Mouse (Mus musculus) spleen, adult 2 months (tissue): Measurements from ENCODE around the gene Ddc. TPM values are rescaled to one million over a fixed set of nuclear protein-coding genes. Genes with fewer than 3 reads are reported as not detected.

Experiments used
- DNase-seq, 2 experiments: peaks; one replicate each; pipeline versions ENCODE4 v3.0.0 to v3.0.0-alpha.2; 2012 to 2021; ENCODE audit warnings: low spot score in 2 of 2, low read depth in 1 of 2
- H3K27ac ChIP-seq: fragments of 200-500 bp; 2 replicates; pipeline ENCODE4 v1.5.1; 2012; ENCODE audit warnings: low read length, inconsistent platforms; ENCODE audit not compliant: insufficient read depth
- H3K27me3 ChIP-seq: fragments of 200-500 bp; 2 replicates; pipeline ENCODE4 v1.6.1; 2012; ENCODE audit warnings: mild to moderate bottlenecking, moderate library complexity, low read length, inconsistent platforms; ENCODE audit not compliant: control insufficient read depth, insufficient read depth
- H3K36me3 ChIP-seq: fragments of 200-500 bp; 2 replicates; pipeline ENCODE4 v1.6.1; 2012; ENCODE audit warnings: mild to moderate bottlenecking, low read length, inconsistent platforms; ENCODE audit not compliant: control insufficient read depth, insufficient read depth
- H3K4me1 ChIP-seq: fragments of 200-500 bp; 2 replicates; pipeline ENCODE4 v1.6.1; 2011; ENCODE audit warnings: inconsistent platforms; ENCODE audit not compliant: control insufficient read depth, insufficient read depth, insufficient read length
- H3K4me3 ChIP-seq: fragments of 200-500 bp; 2 replicates; pipeline ENCODE4 v1.5.1; 2011; ENCODE audit warnings: mild to moderate bottlenecking, inconsistent platforms; ENCODE audit not compliant: insufficient read depth, insufficient read length; ENCODE audit errors: extremely low read depth
- CTCF ChIP-seq: fragments of 200-500 bp; IDR thresholded peaks from 2 replicates; pipeline ENCODE4 v1.5.1; 2011; ENCODE audit warnings: mild to moderate bottlenecking, inconsistent platforms; ENCODE audit not compliant: insufficient read depth, insufficient read length, insufficient replicate concordance; ENCODE audit errors: extremely low read depth
- POLR2A ChIP-seq: fragments of 200-500 bp; IDR thresholded peaks from 2 replicates; pipeline ENCODE4 v1.6.1; 2011; ENCODE audit warnings: low read depth, low read length, inconsistent platforms
- WGBS: fragments of 180-500 bp; shearing (Covaris S2); methylation state at CpG from one replicate; pipeline ENCODE4 v1.1.7; 2018; 5-methylcytosine and 5-hydroxymethylcytosine counted together
- polyA plus RNA-seq: library from polyadenylated mRNA; depleted of rRNA; stranded (reverse); fragments of >200 nt; gene quantifications from 2 replicates; pipeline ENCODE4 v1.2.3, GENCODE M21; 2012

The Ddc gene
- polyA plus RNA-seq, 1 experiment = 0.35 TPM

- TF ChIP-seq CTCF (no peak), POLR2A (no peak)
These were observed 49.5 kb downstream of the Ddc start for GRCm38 (mm10) chr11:11848467-11848866.

GRCm38 (mm10) chr11:11845044-11845443 lies 52.9 kb downstream of the Ddc start:
- 86% methylated on average over 8 of the region's 8 CpGs for WGBS
- DNase-seq = no peak
- TF ChIP-seq POLR2A = no peak
- no peaks in the 10 kb centered on the region for H3K36me3 ChIP-seq
- no peaks in the 10 kb centered on the region for H3K27me3 ChIP-seq
- H3K4me3 ChIP-seq = no peak overlapping the region
- H3K4me1 ChIP-seq = no peaks in the 10 kb centered on the region
- H3K27ac ChIP-seq = no peak overlapping the region

More at GRCm38 (mm10) chr11:11848467-11848866, 49.5 kb downstream of the Ddc start:
- Histone ChIP-seq H3K4me3 (no peak overlapping the region), H3K4me1 (no peaks in the 10 kb centered on the region), H3K27me3 (no peaks in the 10 kb centered on the region), H3K27ac (no peak overlapping the region), H3K36me3 (no peaks in the 10 kb centered on the region)
- no peak for DNase-seq
- whole genome bisulfite sequencing = 93% methylated on average over 4 of the region's 4 CpGs

GRCm38 (mm10) chr11:11844367-11844971 lies 53.5 kb downstream of the Ddc start:
- TF ChIP-seq POLR2A (no peak), CTCF (no peak)
- H3K27ac ChIP-seq = no peak overlapping the region
- no peak overlapping the region for H3K4me3 ChIP-seq
- no peaks in the 10 kb centered on the region for H3K36me3 ChIP-seq
- 83% methylated on average over 13 of the region's 13 CpGs for WGBS
- no peaks in the 10 kb centered on the region for H3K4me1 ChIP-seq
- no peaks in the 10 kb centered on the region for H3K27me3 ChIP-seq
- DNase-seq = no peak

GRCm38 (mm10) chr11:11841590-11841989 lies 56.4 kb downstream of the Ddc start:
- Histone ChIP-seq H3K4me3 (no peak overlapping the region), H3K27ac (no peak overlapping the region), H3K4me1 (peaks cover 3% of the 10 kb centered on the region; the same call in 1 of the 2 replicates), H3K36me3 (no peaks in the 10 kb centered on the region), H3K27me3 (no peaks in the 10 kb centered on the region)
- TF ChIP-seq CTCF (no peak), POLR2A (no peak)
- 71% methylated on average over 4 of the region's 4 CpGs for WGBS
- no peak for DNase-seq

GRCm38 (mm10) chr11:11840746-11841145 lies 57.2 kb downstream of the Ddc start:
- WGBS = 92% methylated on average over 2 of the region's 2 CpGs
- H3K27ac ChIP-seq = no peak overlapping the region

GRCm38 (mm10) chr11:11839874-11840273 lies 58.1 kb downstream of the Ddc start:
- TF ChIP-seq CTCF = no peak
- no peak for TF ChIP-seq POLR2A
- Histone ChIP-seq H3K27ac (no peak overlapping the region), H3K36me3 (no peaks in the 10 kb centered on the region), H3K4me3 (no peak overlapping the region), H3K27me3 (no peaks in the 10 kb centered on the region), H3K4me1 (peaks cover 3% of the 10 kb centered on the region; the same call in 1 of the 2 replicates)
- DNase-seq = no peak
- 85% methylated on average over 7 of the region's 7 CpGs for WGBS

More at GRCm38 (mm10) chr11:11840746-11841145, 57.2 kb downstream of the Ddc start:
- DNase-seq = no peak
- TF ChIP-seq POLR2A (no peak), CTCF (no peak)
- Histone ChIP-seq H3K36me3 (no peaks in the 10 kb centered on the region), H3K4me1 (peaks cover 3% of the 10 kb centered on the region; the same call in 1 of the 2 replicates), H3K27me3 (no peaks in the 10 kb centered on the region), H3K4me3 (no peak overlapping the region)

- Histone ChIP-seq H3K27ac (no peak overlapping the region), H3K4me1 (peaks cover 3% of the 10 kb centered on the region; the same call in 1 of the 2 replicates), H3K27me3 (no peaks in the 10 kb centered on the region), H3K4me3 (no peak overlapping the region), H3K36me3 (no peaks in the 10 kb centered on the region)
- 83% methylated on average over 5 of the region's 5 CpGs for WGBS
- TF ChIP-seq POLR2A = no peak
- no peak for TF ChIP-seq CTCF
- DNase-seq = no peak
These were observed 60.6 kb downstream of the Ddc start for GRCm38 (mm10) chr11:11837384-11837783.
